Mouse (Mus musculus) ES-E14 (cell line): ENCODE measurements at regions not wholly inside any gene's neighbourhood (a gene's known extent, or its start where the extent isn't known, plus 50 kb on each side); places are given as distances from the start of the nearest gene placed in this dataset.

Experiments
- DNase-seq: peaks from one replicate; pipeline ENCODE4 v3.0.0-alpha.2; 2013; ENCODE audit warnings: low read depth, low spot score
- H3K27ac ChIP-seq: 2 replicates; pipeline ENCODE4 v1.5.1; 2012; ENCODE audit warnings: low read depth, mild to moderate bottlenecking, low read length, moderate library complexity, mixed read lengths; ENCODE audit not compliant: poor library complexity, insufficient read depth, severe bottlenecking
- H3K36me3 ChIP-seq: 2 replicates; pipeline ENCODE4 v1.6.1; 2012; ENCODE audit warnings: mild to moderate bottlenecking, low read length, moderate library complexity, mixed read lengths; ENCODE audit not compliant: control insufficient read depth, poor library complexity, insufficient read depth, severe bottlenecking
- H3K4me1 ChIP-seq, 2 experiments: fragments of 150-350 bp in 1 of 2; sonication (generic) in 1 of 2; 2 replicates each; pipeline ENCODE4 v1.6.1; 2012; ENCODE audit warnings: low read length in 2 of 2, mild to moderate bottlenecking in 1 of 2, mixed read lengths in 1 of 2; ENCODE audit not compliant: control insufficient read depth in 2 of 2, insufficient read depth in 2 of 2, poor library complexity in 1 of 2
- H3K4me3 ChIP-seq, 2 experiments: fragments of 150-350 bp in 1 of 2; sonication (generic) in 1 of 2; 2 replicates each; pipeline ENCODE4 v1.5.1; 2012; ENCODE audit warnings: low read length in 2 of 2, low read depth in 1 of 2, mild to moderate bottlenecking in 1 of 2, mixed read lengths in 1 of 2; ENCODE audit not compliant: insufficient read depth in 1 of 2, poor library complexity in 1 of 2, severe bottlenecking in 1 of 2
- H3K9ac ChIP-seq: 2 replicates; pipeline ENCODE4 v1.6.1; 2012; ENCODE audit warnings: low read depth, mild to moderate bottlenecking, low read length, mixed read lengths; ENCODE audit not compliant: poor library complexity, insufficient read depth, severe bottlenecking
- H3K9me3 ChIP-seq: fragments of 150-350 bp; sonication (generic); 2 replicates; pipeline ENCODE4 v1.6.1; 2012; ENCODE audit warnings: low read depth, mild to moderate bottlenecking, low read length; ENCODE audit not compliant: control insufficient read depth, insufficient read depth
- CHD2 ChIP-seq: IDR thresholded peaks from 2 replicates; pipeline ENCODE4 v1.6.1; 2014; ENCODE audit warnings: mild to moderate bottlenecking, low read depth, low read length, inconsistent platforms
- HCFC1 ChIP-seq: IDR thresholded peaks from 2 replicates; pipeline ENCODE4 v1.6.1; 2012; ENCODE audit warnings: low read length, inconsistent platforms, borderline replicate concordance; ENCODE audit not compliant: insufficient read depth
- MAFK ChIP-seq: IDR thresholded peaks from 2 replicates; pipeline ENCODE4 v1.6.1; 2014; ENCODE audit warnings: mild to moderate bottlenecking, low read depth, low read length, inconsistent platforms; ENCODE audit not compliant: insufficient read depth
- ZC3H11A ChIP-seq: IDR thresholded peaks from 2 replicates; pipeline ENCODE4 v1.6.1; 2012; ENCODE audit warnings: low read depth, mild to moderate bottlenecking, inconsistent platforms, low read length, borderline replicate concordance
- ZNF384 ChIP-seq: IDR thresholded peaks from 2 replicates; pipeline ENCODE4 v1.6.1; 2012; ENCODE audit warnings: low read depth, low read length, inconsistent platforms
- in situ Hi-C, 2 experiments: fragments of 600-800 bp; cut with MboI; formaldehyde crosslinking; loops; one replicate each; pipeline ENCODE4 v1.15.1; 2025; ENCODE audit warnings: low sequenced_read_pairs in 2 of 2, inconsistent platforms in 1 of 2; ENCODE audit not compliant: unreplicated experiment in 2 of 2

- no peak for DNase-seq
- Histone ChIP-seq H3K27ac (no peak overlapping the region), H3K36me3 (no peaks in the 10 kb centered on the region), H3K9me3 (no peaks in the 10 kb centered on the region), H3K4me1 (no peaks in the 10 kb centered on the region), H3K9ac (no peak overlapping the region), H3K4me3 (no peak overlapping the region)
- in situ Hi-C loops: no loop called here
- TF ChIP-seq CHD2: no peak
- no peak for TF ChIP-seq ZC3H11A
Measured at GRCm38 (mm10) chr8:126728135-126728534, 134.3 kb upstream of the Irf2bp2 start.

GRCm38 (mm10) chr8:126727068-126727467 is 133.3 kb upstream of the Irf2bp2 start:
- Histone ChIP-seq H3K4me3 (no peak overlapping the region), H3K36me3 (no peaks in the 10 kb centered on the region), H3K4me1 (no peaks in the 10 kb centered on the region), H3K27ac (no peak overlapping the region), H3K9ac (no peak overlapping the region), H3K9me3 (no peaks in the 10 kb centered on the region)
- in situ Hi-C loops: no loop called here
- no peak for TF ChIP-seq HCFC1
- no peak for TF ChIP-seq MAFK
- no peak for TF ChIP-seq ZNF384
- TF ChIP-seq CHD2: no peak
- no peak for TF ChIP-seq ZC3H11A
- DNase-seq: no peak

GRCm38 (mm10) chr8:126723259-126724122 is 129.7 kb upstream of the Irf2bp2 start:
- in situ Hi-C loops: no loop called here
- no peak overlapping the region for H3K4me3 ChIP-seq
- no peak overlapping the region for H3K9ac ChIP-seq
- no peak overlapping the region for H3K27ac ChIP-seq
- TF ChIP-seq ZNF384: no peak
- no peak for TF ChIP-seq ZC3H11A
- no peak for TF ChIP-seq MAFK
- no peak for TF ChIP-seq CHD2
- no peak for TF ChIP-seq HCFC1
- H3K4me1 ChIP-seq: no peaks in the 10 kb centered on the region
- H3K36me3 ChIP-seq: no peaks in the 10 kb centered on the region
- no peak for DNase-seq
- H3K9me3 ChIP-seq: no peaks in the 10 kb centered on the region

GRCm38 (mm10) chr8:126721621-126722020 is 127.8 kb upstream of the Irf2bp2 start:
- in situ Hi-C loops: no loop called here

More at GRCm38 (mm10) chr8:126721621-126722020, 127.8 kb upstream of the Irf2bp2 start:
- H3K27ac ChIP-seq: no peak overlapping the region
- no peak for DNase-seq
- H3K9me3 ChIP-seq: no peaks in the 10 kb centered on the region
- H3K9ac ChIP-seq: no peak overlapping the region
- H3K36me3 ChIP-seq: no peaks in the 10 kb centered on the region
- no peaks in the 10 kb centered on the region for H3K4me1 ChIP-seq
- TF ChIP-seq CHD2: no peak
- no peak for TF ChIP-seq HCFC1
- TF ChIP-seq ZNF384: no peak
- no peak for TF ChIP-seq MAFK
- TF ChIP-seq ZC3H11A: no peak
- no peak overlapping the region for H3K4me3 ChIP-seq
